Comparison of ENCODE assay signal across 12 mouse cellular contexts in the genomic region with DNA sequence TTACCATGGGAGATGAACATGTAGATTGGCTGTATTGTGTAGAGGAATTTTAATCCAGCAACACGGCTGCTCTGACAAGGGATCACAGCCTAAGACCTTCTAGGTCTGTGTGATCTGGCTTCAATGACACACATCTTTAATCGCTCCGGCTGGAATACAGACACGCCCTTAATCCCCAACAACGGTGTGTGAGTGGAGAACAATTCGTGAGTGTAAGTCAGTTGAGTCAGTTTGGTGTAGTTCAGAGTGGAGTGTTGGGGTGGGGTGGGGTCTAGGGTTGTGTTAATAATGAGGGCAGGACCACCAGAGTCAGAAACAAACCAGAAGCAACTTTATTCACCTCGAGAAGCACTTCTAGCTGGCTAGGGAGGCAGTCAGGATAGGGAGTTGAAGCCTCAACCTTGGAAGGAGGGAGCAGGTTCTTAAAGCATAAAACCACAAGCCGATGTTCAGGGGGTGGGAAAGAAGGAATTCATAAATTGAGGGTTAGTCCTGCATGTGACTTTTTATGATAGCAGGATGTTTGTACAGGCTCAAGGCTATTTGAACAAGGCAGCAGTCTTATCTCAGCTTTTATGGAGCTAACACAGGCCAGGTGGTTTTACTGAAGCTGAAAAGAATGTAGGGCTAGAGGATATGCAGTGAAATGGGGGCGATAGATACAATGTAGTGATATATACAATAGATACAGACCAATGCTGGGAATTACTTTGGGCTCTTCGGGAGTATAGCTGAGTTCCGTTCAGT.
"Had no signal": no experiment of that assay in that cellular context is flagged by ENCODE, and none has a peak within 500 bp of the region (broad histone marks: within the 10 kb centered on the region; RNA-seq: fewer than 3 reads in every experiment).

No protein-coding gene starts in this region.

- H3K4me2 ChIP-seq: liver, embryonic 11.5 days; lung, embryonic 14.5 days; midbrain, embryonic 12.5 days had no signal

- H3K27ac ChIP-seq: midbrain, embryonic 12.5 days had no signal

- H3K9ac ChIP-seq: lung, embryonic 14.5 days; midbrain, embryonic 12.5 days had no signal

- DNase-seq: kidney, adult 2 months; kidney, postnatal 36 days; layer of hippocampus, adult 9-11 months; layer of hippocampus, postnatal 36 days; lung, embryonic 14.5 days; lung, postnatal 10 days; lung, postnatal 4 days; right cerebral cortex, postnatal 14 days; thymus, postnatal 14 days had no signal

- H3K4me1 ChIP-seq: megakaryocyte, embryonic 14.5 days; midbrain, embryonic 12.5 days had no signal

- H3K36me3 ChIP-seq: midbrain, embryonic 12.5 days had no signal

- H3K4me3 ChIP-seq: megakaryocyte, embryonic 14.5 days; midbrain, embryonic 12.5 days had no signal
